Mouse (Mus musculus) thymus, adult 2 months (tissue): ENCODE measurements around the gene D430041D05Rik.

Experiments used
- CTCF ChIP-seq: fragments of 200-500 bp; IDR thresholded peaks from 2 replicates; pipeline ENCODE4 v1.5.1; 2012; ENCODE audit warnings: mild to moderate bottlenecking, control low read depth, low read length, moderate library complexity, borderline replicate concordance; ENCODE audit not compliant: control insufficient read depth, poor library complexity, insufficient read depth; ENCODE audit errors: extremely low read depth
- POLR2A ChIP-seq: fragments of 200-500 bp; IDR thresholded peaks from 2 replicates; pipeline ENCODE4 v1.6.1; 2012; ENCODE audit warnings: mild to moderate bottlenecking, low read length, control low read depth, moderate library complexity; ENCODE audit not compliant: control insufficient read depth, poor library complexity, insufficient read depth; ENCODE audit errors: extremely low read depth

GRCm38 (mm10) chr2:104378791-104379190, 32.0 kb downstream of the D430041D05Rik start:
- no peak for TF ChIP-seq CTCF
- TF ChIP-seq POLR2A, result no peak
